Mouse (Mus musculus): Measurements from ENCODE around the gene Hddc3.
A peak's percentile ranks its signal among the peaks of the same experiment; 100 is the strongest.

- TF ChIP-seq EP300 (IDR thresholded peaks at IDR 0.05; ENCODE audit: insufficient read depth, low read depth, low read length) (no peak), CTCF (IDR thresholded peaks at IDR 0.05) (no peak), POLR2A (IDR thresholded peaks at IDR 0.05; ENCODE audit: insufficient read depth, low read depth, low read length) (peak; percentile 76)
Observed at GRCm38 (mm10) chr7:80387633-80388543, 45.0 kb downstream of the Hddc3 start, which contains the start of gene Fes.

Data from heart, adult 2 months (tissue).